Mouse (Mus musculus): ENCODE measurements around the gene Rab11fip5.

The Rab11fip5 gene

GRCm38 (mm10) chr6:85304966-85305365 is 69.5 kb downstream of the Rab11fip5 start:
- DNase-seq: no peak

GRCm38 (mm10) chr6:85302326-85303055 is 71.9 kb downstream of the Rab11fip5 start:
- peak; percentile 76 for DNase-seq

GRCm38 (mm10) chr6:85295384-85296167 is 78.9 kb downstream of the Rab11fip5 start:
- DNase-seq: peak; percentile 32

- no peak for DNase-seq
These were observed 80.4 kb downstream of the Rab11fip5 start for GRCm38 (mm10) chr6:85294004-85294379.

- peak; percentile 36 for DNase-seq
These were observed 81.0 kb downstream of the Rab11fip5 start for GRCm38 (mm10) chr6:85293255-85294003.

GRCm38 (mm10) chr6:85290869-85291824 is 83.3 kb downstream of the Rab11fip5 start:
- DNase-seq: no peak

- DNase-seq: no peak
These were observed 86.1 kb downstream of the Rab11fip5 start for GRCm38 (mm10) chr6:85288193-85288857.

GRCm38 (mm10) chr6:85286283-85287047 is 88.0 kb downstream of the Rab11fip5 start:
- no peak for DNase-seq

All from layer of hippocampus, adult 9-11 months (tissue).